Mouse (Mus musculus) lung, postnatal 0 days (tissue): ENCODE measurements at regions not wholly inside any gene's neighbourhood (a gene's known extent, or its start where the extent isn't known, plus 50 kb on each side); places are given as distances from the start of the nearest gene placed in this dataset.

ENCODE experiments used
- ATAC-seq: fragments of 200-750 bp; cut with Nextera tagmentation; 2 replicates; pipeline ENCODE4 v1.8.0; 2017; ENCODE audit warnings: moderate library complexity
- DNase-seq: peaks from one replicate; pipeline ENCODE4 v3.0.0-alpha.2; 2016; ENCODE audit warnings: low spot score
- H3K27ac ChIP-seq: fragments of 300-500 bp; sonication (generic); 2 replicates; pipeline ENCODE4 v1.5.1; 2014; ENCODE audit warnings: antibody characterized with exemption, mild to moderate bottlenecking, low read length, mixed read lengths
- H3K27me3 ChIP-seq: fragments of 300-500 bp; sonication (generic); replicated peaks from 2 replicates; pipeline ENCODE4 v1.6.1; 2014; ENCODE audit warnings: low read length, mixed read lengths; ENCODE audit not compliant: insufficient read depth
- H3K36me3 ChIP-seq: fragments of 300-500 bp; sonication (generic); 2 replicates; pipeline ENCODE4 v1.6.1; 2014; ENCODE audit warnings: low read length, mixed read lengths; ENCODE audit not compliant: insufficient read depth
- H3K4me1 ChIP-seq: fragments of 300-500 bp; sonication (generic); 2 replicates; pipeline ENCODE4 v1.6.1; 2014; ENCODE audit warnings: antibody characterized with exemption, low read depth, low read length, mixed read lengths; ENCODE audit not compliant: insufficient read depth
- H3K4me2 ChIP-seq: fragments of 300-500 bp; sonication (generic); replicated peaks from 2 replicates; pipeline ENCODE4 v1.6.1; 2014; ENCODE audit warnings: low read depth, mild to moderate bottlenecking, low read length, moderate library complexity, mixed read lengths
- H3K4me3 ChIP-seq: fragments of 300-500 bp; sonication (generic); 2 replicates; pipeline ENCODE4 v1.5.1; 2014; ENCODE audit warnings: low read depth, low read length
- H3K9ac ChIP-seq: fragments of 300-500 bp; sonication (generic); replicated peaks from 2 replicates; pipeline ENCODE4 v1.6.1; 2014; ENCODE audit warnings: low read depth, mild to moderate bottlenecking
- H3K9me3 ChIP-seq: fragments of 300-500 bp; sonication (generic); 2 replicates; pipeline ENCODE4 v1.6.1; 2016; ENCODE audit warnings: low read length, mixed read lengths
- CTCF ChIP-seq: IDR thresholded peaks from 2 replicates; pipeline ENCODE4 v1.5.1; 2016; ENCODE audit warnings: antibody characterized with exemption, mild to moderate bottlenecking
- EP300 ChIP-seq: IDR thresholded peaks from 2 replicates; pipeline ENCODE4 v1.6.1; 2016; ENCODE audit warnings: antibody characterized with exemption, mild to moderate bottlenecking, control low read depth
- WGBS: fragments of 180-500 bp; shearing (Covaris S2); extraction: QIAGEN DNeasy Blood & Tissue Kit; methylation state at CpG from one replicate; pipeline ENCODE4 v1.1.7; 2014; 5-methylcytosine and 5-hydroxymethylcytosine counted together

GRCm38 (mm10) chr8:9027672-9028071, 337.4 kb upstream of the Arglu1 start:
- 85% methylated on average over 4 of the region's 4 CpGs for WGBS
- Histone ChIP-seq H3K4me3 (no peak overlapping the region), H3K9me3 (no peaks in the 10 kb centered on the region), H3K36me3 (no peaks in the 10 kb centered on the region), H3K4me1 (no peaks in the 10 kb centered on the region), H3K4me2 (no peak overlapping the region), H3K9ac (no peak overlapping the region), H3K27ac (no peak overlapping the region), H3K27me3 (no peaks in the 10 kb centered on the region)
- ATAC-seq: no peak
- DNase-seq: no peak
- TF ChIP-seq CTCF (no peak), EP300 (no peak)

GRCm38 (mm10) chr8:9025872-9026271, 335.6 kb upstream of the Arglu1 start:
- Histone ChIP-seq H3K9me3 (no peaks in the 10 kb centered on the region), H3K4me1 (no peaks in the 10 kb centered on the region), H3K36me3 (no peaks in the 10 kb centered on the region), H3K4me3 (no peak overlapping the region), H3K9ac (no peak overlapping the region), H3K4me2 (no peak overlapping the region), H3K27me3 (no peaks in the 10 kb centered on the region), H3K27ac (no peak overlapping the region)
- WGBS: 37% methylated on average over 3 of the region's 3 CpGs
- ATAC-seq (no peak), DNase-seq (no peak)
- TF ChIP-seq EP300 (no peak), CTCF (no peak)

- no peak overlapping the region for H3K4me2 ChIP-seq
- ATAC-seq (no peak), DNase-seq (no peak)
- H3K9ac ChIP-seq: no peak overlapping the region
- no peaks in the 10 kb centered on the region for H3K4me1 ChIP-seq
- H3K9me3 ChIP-seq: no peaks in the 10 kb centered on the region
- TF ChIP-seq EP300 (no peak), CTCF (no peak)
- H3K4me3 ChIP-seq: no peak overlapping the region
- no peak overlapping the region for H3K27ac ChIP-seq
- no peaks in the 10 kb centered on the region for H3K36me3 ChIP-seq
- no peaks in the 10 kb centered on the region for H3K27me3 ChIP-seq
- 17% methylated on average over 3 of the region's 3 CpGs for WGBS
Measured at GRCm38 (mm10) chr8:9025378-9025777, 335.1 kb upstream of the Arglu1 start.

GRCm38 (mm10) chr8:9020744-9021143, 330.4 kb upstream of the Arglu1 start:
- WGBS: 40% methylated on average over 2 of the region's 2 CpGs
- ATAC-seq: no peak
- no peak overlapping the region for H3K4me3 ChIP-seq
- no peaks in the 10 kb centered on the region for H3K36me3 ChIP-seq
- no peak for TF ChIP-seq EP300
- TF ChIP-seq CTCF: peak; percentile 26
- no peak overlapping the region for H3K27ac ChIP-seq
- DNase-seq: no peak
- H3K4me2 ChIP-seq: no peak overlapping the region
- no peaks in the 10 kb centered on the region for H3K27me3 ChIP-seq
- no peaks in the 10 kb centered on the region for H3K9me3 ChIP-seq
- no peak overlapping the region for H3K9ac ChIP-seq
- no peaks in the 10 kb centered on the region for H3K4me1 ChIP-seq

GRCm38 (mm10) chr8:9020180-9020579, 329.9 kb upstream of the Arglu1 start:
- H3K9me3 ChIP-seq: no peaks in the 10 kb centered on the region
- no peaks in the 10 kb centered on the region for H3K4me1 ChIP-seq
- DNase-seq (no peak), ATAC-seq (no peak)
- H3K4me2 ChIP-seq: no peak overlapping the region
- TF ChIP-seq EP300 (no peak), CTCF (no peak)
- no peaks in the 10 kb centered on the region for H3K36me3 ChIP-seq
- 76% methylated on average over 3 of the region's 3 CpGs for WGBS
- no peak overlapping the region for H3K4me3 ChIP-seq
- H3K9ac ChIP-seq: no peak overlapping the region
- H3K27me3 ChIP-seq: no peaks in the 10 kb centered on the region
- no peak overlapping the region for H3K27ac ChIP-seq

GRCm38 (mm10) chr8:9011785-9012510, 321.6 kb upstream of the Arglu1 start:
- WGBS: 23% methylated on average over 3 of the region's 3 CpGs
- Histone ChIP-seq H3K27me3 (no peaks in the 10 kb centered on the region), H3K9me3 (no peaks in the 10 kb centered on the region), H3K4me2 (no peak overlapping the region), H3K4me1 (no peaks in the 10 kb centered on the region), H3K36me3 (no peaks in the 10 kb centered on the region), H3K4me3 (no peak overlapping the region), H3K27ac (no peak overlapping the region), H3K9ac (no peak overlapping the region)
- ATAC-seq (no peak), DNase-seq (no peak)
- no peak for TF ChIP-seq CTCF
- TF ChIP-seq EP300: no peak
